Mouse (Mus musculus): ENCODE measurements at regions not wholly inside any gene's neighbourhood (a gene's known extent, or its start where the extent isn't known, plus 50 kb on each side); places are given as distances from the start of the nearest gene placed in this dataset.

GRCm38 (mm10) chr10:98702470-98703215 lies 211.6 kb upstream of the Atp2b1 start:
- WGBS, result 77% methylated on average over 5 of the region's 5 CpGs
- Histone ChIP-seq H3K4me2 (ENCODE audit: low read depth, low read length) (no peak overlapping the region), H3K4me1 (replicated peaks; ENCODE audit: control insufficient read depth, insufficient read depth, low read length) (no peaks in the 10 kb centered on the region), H3K27ac (ENCODE audit: low read length) (no peak overlapping the region), H3K36me3 (ENCODE audit: control insufficient read depth, insufficient read depth, low read length) (no peaks in the 10 kb centered on the region), H3K9me3 (ENCODE audit: control insufficient read depth, low read length) (no peaks in the 10 kb centered on the region), H3K4me3 (ENCODE audit: low read length) (no peak overlapping the region), H3K9ac (ENCODE audit: low read length) (no peak overlapping the region), H3K27me3 (ENCODE audit: control insufficient read depth, insufficient read depth, low read depth, low read length) (no peaks in the 10 kb centered on the region)
- no peak for ATAC-seq (ENCODE audit: low read depth)

- Histone ChIP-seq H3K4me2 (ENCODE audit: low read depth, low read length) (no peak overlapping the region), H3K4me1 (replicated peaks; ENCODE audit: control insufficient read depth, insufficient read depth, low read length) (no peaks in the 10 kb centered on the region), H3K36me3 (ENCODE audit: control insufficient read depth, insufficient read depth, low read length) (no peaks in the 10 kb centered on the region), H3K9ac (ENCODE audit: low read length) (no peak overlapping the region), H3K9me3 (ENCODE audit: control insufficient read depth, low read length) (no peaks in the 10 kb centered on the region), H3K27ac (ENCODE audit: low read length) (no peak overlapping the region), H3K4me3 (ENCODE audit: low read length) (no peak overlapping the region), H3K27me3 (ENCODE audit: control insufficient read depth, insufficient read depth, low read depth, low read length) (no peaks in the 10 kb centered on the region)
- 80% methylated on average over 2 of the region's 2 CpGs for WGBS
- no peak for ATAC-seq (ENCODE audit: low read depth)
Observed at GRCm38 (mm10) chr10:98703642-98704293, 210.4 kb upstream of the Atp2b1 start.

- Histone ChIP-seq H3K27me3 (ENCODE audit: control insufficient read depth, insufficient read depth, low read depth, low read length) (no peaks in the 10 kb centered on the region), H3K9me3 (ENCODE audit: control insufficient read depth, low read length) (no peaks in the 10 kb centered on the region), H3K36me3 (ENCODE audit: control insufficient read depth, insufficient read depth, low read length) (no peaks in the 10 kb centered on the region), H3K27ac (ENCODE audit: low read length) (peak overlapping the region; percentile 70), H3K9ac (ENCODE audit: low read length) (no peak overlapping the region), H3K4me3 (ENCODE audit: low read length) (peak overlapping the region; percentile 26), H3K4me2 (ENCODE audit: low read depth, low read length) (peak overlapping the region; percentile 45), H3K4me1 (replicated peaks; ENCODE audit: control insufficient read depth, insufficient read depth, low read length) (no peaks in the 10 kb centered on the region)
- peak; percentile 87 for ATAC-seq (ENCODE audit: low read depth)
- 61% methylated on average over 6 of the region's 6 CpGs for WGBS
Observed at GRCm38 (mm10) chr10:98704559-98704958, 209.6 kb upstream of the Atp2b1 start.

GRCm38 (mm10) chr10:98717856-98718255 lies 196.3 kb upstream of the Atp2b1 start:
- H3K27ac ChIP-seq (ENCODE audit: low read length), result no peak overlapping the region
- no peaks in the 10 kb centered on the region for H3K36me3 ChIP-seq (ENCODE audit: control insufficient read depth, insufficient read depth, low read length)
- no peaks in the 10 kb centered on the region for H3K27me3 ChIP-seq (ENCODE audit: control insufficient read depth, insufficient read depth, low read depth, low read length)
- 0 out of 2 replicates have a peak, but pooled peaks cover 2% of the 10 kb centered on the region for H3K4me1 ChIP-seq (replicated peaks; ENCODE audit: control insufficient read depth, insufficient read depth, low read length)
- H3K9ac ChIP-seq (ENCODE audit: low read length), result no peak overlapping the region
- 80% methylated on average over 4 of the region's 4 CpGs for WGBS
- H3K4me3 ChIP-seq (ENCODE audit: low read length), result no peak overlapping the region
- no peaks in the 10 kb centered on the region for H3K9me3 ChIP-seq (ENCODE audit: control insufficient read depth, low read length)
- no peak overlapping the region for H3K4me2 ChIP-seq (ENCODE audit: low read depth, low read length)
- no peak for ATAC-seq (ENCODE audit: low read depth)

- H3K4me1 ChIP-seq (replicated peaks; ENCODE audit: control insufficient read depth, insufficient read depth, low read length), result 0 out of 2 replicates have a peak, but pooled peaks cover 2% of the 10 kb centered on the region
- H3K27ac ChIP-seq (ENCODE audit: low read length), result no peak overlapping the region
- no peak overlapping the region for H3K9ac ChIP-seq (ENCODE audit: low read length)
- no peaks in the 10 kb centered on the region for H3K9me3 ChIP-seq (ENCODE audit: control insufficient read depth, low read length)
- no peaks in the 10 kb centered on the region for H3K27me3 ChIP-seq (ENCODE audit: control insufficient read depth, insufficient read depth, low read depth, low read length)
- H3K36me3 ChIP-seq (ENCODE audit: control insufficient read depth, insufficient read depth, low read length), result no peaks in the 10 kb centered on the region
- no peak overlapping the region for H3K4me3 ChIP-seq (ENCODE audit: low read length)
- H3K4me2 ChIP-seq (ENCODE audit: low read depth, low read length), result no peak overlapping the region
- WGBS, result 86% methylated on average over 4 of the region's 4 CpGs
- ATAC-seq (ENCODE audit: low read depth), result no peak
Observed at GRCm38 (mm10) chr10:98718706-98719105, 195.5 kb upstream of the Atp2b1 start.

GRCm38 (mm10) chr10:98720256-98721005 lies 193.8 kb upstream of the Atp2b1 start:
- Histone ChIP-seq H3K4me3 (ENCODE audit: low read length) (no peak overlapping the region), H3K9me3 (ENCODE audit: control insufficient read depth, low read length) (no peaks in the 10 kb centered on the region), H3K27me3 (ENCODE audit: control insufficient read depth, insufficient read depth, low read depth, low read length) (no peaks in the 10 kb centered on the region), H3K9ac (ENCODE audit: low read length) (no peak overlapping the region), H3K4me1 (replicated peaks; ENCODE audit: control insufficient read depth, insufficient read depth, low read length) (0 out of 2 replicates have a peak, but pooled peaks cover 2% of the 10 kb centered on the region), H3K27ac (ENCODE audit: low read length) (peak overlapping the region; percentile 28; the same call in 1 of the 2 replicates), H3K36me3 (ENCODE audit: control insufficient read depth, insufficient read depth, low read length) (no peaks in the 10 kb centered on the region), H3K4me2 (ENCODE audit: low read depth, low read length) (no peak overlapping the region)
- WGBS, result 23% methylated on average over 6 of the region's 6 CpGs
- ATAC-seq (ENCODE audit: low read depth), result peak; percentile 47; the same call in 1 of the 2 replicates

GRCm38 (mm10) chr10:98725110-98725509 lies 189.1 kb upstream of the Atp2b1 start:
- H3K4me1 ChIP-seq (replicated peaks; ENCODE audit: control insufficient read depth, insufficient read depth, low read length), result 0 out of 2 replicates have a peak, but pooled peaks cover 2% of the 10 kb centered on the region
- no peak overlapping the region for H3K4me2 ChIP-seq (ENCODE audit: low read depth, low read length)
- 82% methylated on average over 5 of the region's 5 CpGs for WGBS
- no peak for ATAC-seq (ENCODE audit: low read depth)
- H3K36me3 ChIP-seq (ENCODE audit: control insufficient read depth, insufficient read depth, low read length), result no peaks in the 10 kb centered on the region
- no peak overlapping the region for H3K9ac ChIP-seq (ENCODE audit: low read length)
- H3K27ac ChIP-seq (ENCODE audit: low read length), result no peak overlapping the region
- H3K27me3 ChIP-seq (ENCODE audit: control insufficient read depth, insufficient read depth, low read depth, low read length), result no peaks in the 10 kb centered on the region
- no peak overlapping the region for H3K4me3 ChIP-seq (ENCODE audit: low read length)
- H3K9me3 ChIP-seq (ENCODE audit: control insufficient read depth, low read length), result no peaks in the 10 kb centered on the region

GRCm38 (mm10) chr10:98727130-98727529 lies 187.1 kb upstream of the Atp2b1 start:
- WGBS, result 83% methylated on average over 4 of the region's 4 CpGs
- Histone ChIP-seq H3K9ac (ENCODE audit: low read length) (no peak overlapping the region), H3K9me3 (ENCODE audit: control insufficient read depth, low read length) (no peaks in the 10 kb centered on the region), H3K36me3 (ENCODE audit: control insufficient read depth, insufficient read depth, low read length) (no peaks in the 10 kb centered on the region), H3K4me1 (replicated peaks; ENCODE audit: control insufficient read depth, insufficient read depth, low read length) (no peaks in the 10 kb centered on the region), H3K27ac (ENCODE audit: low read length) (no peak overlapping the region), H3K4me2 (ENCODE audit: low read depth, low read length) (no peak overlapping the region), H3K4me3 (ENCODE audit: low read length) (no peak overlapping the region), H3K27me3 (ENCODE audit: control insufficient read depth, insufficient read depth, low read depth, low read length) (no peaks in the 10 kb centered on the region)
- no peak for ATAC-seq (ENCODE audit: low read depth)

- Histone ChIP-seq H3K36me3 (ENCODE audit: control insufficient read depth, insufficient read depth, low read length) (no peaks in the 10 kb centered on the region), H3K9me3 (ENCODE audit: control insufficient read depth, low read length) (no peaks in the 10 kb centered on the region), H3K27me3 (ENCODE audit: control insufficient read depth, insufficient read depth, low read depth, low read length) (no peaks in the 10 kb centered on the region), H3K4me3 (ENCODE audit: low read length) (no peak overlapping the region), H3K4me2 (ENCODE audit: low read depth, low read length) (no peak overlapping the region), H3K9ac (ENCODE audit: low read length) (no peak overlapping the region), H3K27ac (ENCODE audit: low read length) (no peak overlapping the region), H3K4me1 (replicated peaks; ENCODE audit: control insufficient read depth, insufficient read depth, low read length) (no peaks in the 10 kb centered on the region)
- ATAC-seq (ENCODE audit: low read depth), result no peak
- WGBS, result 64% methylated on average over 5 of the region's 5 CpGs
Observed at GRCm38 (mm10) chr10:98728396-98729030, 185.7 kb upstream of the Atp2b1 start.
